Mouse (Mus musculus) lung, embryonic 16.5 days (tissue): ENCODE results near the gene Serpina3c. TPM values are rescaled to one million over a fixed set of nuclear protein-coding genes. Genes with fewer than 3 reads are reported as not detected.

Source experiments
- ATAC-seq: fragments of 200-750 bp; cut with Nextera tagmentation; 2 replicates; pipeline ENCODE4 v1.8.0; 2017; ENCODE audit warnings: low read depth, mild to moderate bottlenecking, moderate library complexity
- H3K27ac ChIP-seq: fragments of 300-500 bp; sonication (generic); 2 replicates; pipeline ENCODE4 v1.5.1; 2014; ENCODE audit warnings: mild to moderate bottlenecking, control low read depth, low read length
- H3K27me3 ChIP-seq: fragments of 300-500 bp; sonication (generic); 2 replicates; pipeline ENCODE4 v1.6.1; 2014; ENCODE audit warnings: low read depth, low read length, mixed read lengths; ENCODE audit not compliant: control insufficient read depth, insufficient read depth
- H3K36me3 ChIP-seq: fragments of 300-500 bp; sonication (generic); 2 replicates; pipeline ENCODE4 v1.6.1; 2014; ENCODE audit warnings: low read length; ENCODE audit not compliant: control insufficient read depth, insufficient read depth
- H3K4me1 ChIP-seq: fragments of 300-500 bp; sonication (generic); replicated peaks from 2 replicates; pipeline ENCODE4 v1.6.1; 2014; ENCODE audit warnings: low read length, mixed read lengths; ENCODE audit not compliant: control insufficient read depth, insufficient read depth
- H3K4me2 ChIP-seq: fragments of 300-500 bp; sonication (generic); 2 replicates; pipeline ENCODE4 v1.6.1; 2014; ENCODE audit warnings: low read depth, low read length, control low read depth
- H3K4me3 ChIP-seq: fragments of 300-500 bp; sonication (generic); 2 replicates; pipeline ENCODE4 v1.5.1; 2014; ENCODE audit warnings: mild to moderate bottlenecking, low read length, control low read depth
- H3K9ac ChIP-seq: fragments of 300-500 bp; sonication (generic); 2 replicates; pipeline ENCODE4 v1.6.1; 2014; ENCODE audit warnings: low read length, control low read depth
- H3K9me3 ChIP-seq: fragments of 300-500 bp; sonication (generic); 2 replicates; pipeline ENCODE4 v1.6.1; 2016; ENCODE audit warnings: low read length; ENCODE audit not compliant: control insufficient read depth
- WGBS: fragments of 180-500 bp; shearing (Covaris S2); extraction: QIAGEN DNeasy Blood & Tissue Kit; methylation state at CpG from one replicate; pipeline ENCODE4 v1.1.7; 2014; 5-methylcytosine and 5-hydroxymethylcytosine counted together
- polyA plus RNA-seq: library from polyadenylated mRNA; unstranded; fragments of >200 nt; fragmentation: Nextera tagmentation; extraction: Ambion mirVana; gene quantifications from 2 replicates; pipeline ENCODE4 v1.2.1, GENCODE M21; 2015

Gene Serpina3c
- 0.06 and 0.28 TPM in 2 replicates for polyA plus RNA-seq

DNA sequence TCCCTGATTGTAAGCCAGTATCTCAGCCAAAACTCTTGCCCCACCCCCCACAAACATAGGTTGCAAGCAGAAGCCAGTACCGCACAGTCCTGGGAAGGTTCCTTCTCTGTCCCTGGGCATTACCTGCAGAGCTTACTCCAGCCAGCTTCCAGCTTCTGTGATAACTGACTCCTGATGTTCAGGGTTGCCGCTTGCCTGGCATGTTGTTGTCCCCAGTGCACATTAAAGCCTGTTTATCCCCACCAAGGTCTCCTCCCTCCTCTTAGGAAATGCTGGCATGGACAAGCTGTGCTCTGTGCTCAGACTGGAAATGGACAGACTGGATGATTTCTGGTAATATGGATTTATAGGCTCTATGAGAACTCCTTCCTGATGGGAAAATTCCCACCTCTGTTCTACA, at the start of gene Serpina3c:
TSS of gene Serpina3c (minus strand) at position 215 of the 400 bp plus-strand sequence.
- no peak for ATAC-seq
- no peaks in the 10 kb centered on the region for H3K27me3 ChIP-seq
- 88% methylated on average over 2 of the region's 2 CpGs for WGBS
- H3K9me3 ChIP-seq, result no peaks in the 10 kb centered on the region
- no peak within 1 kb of the TSS for H3K4me2 ChIP-seq
- H3K4me1 ChIP-seq, result no peaks in the 10 kb centered on the region
- H3K27ac ChIP-seq, result no peak within 1 kb of the TSS
- no peaks in the 10 kb centered on the region for H3K36me3 ChIP-seq
- no peak within 1 kb of the TSS for H3K4me3 ChIP-seq
- no peak within 1 kb of the TSS for H3K9ac ChIP-seq

DNA sequence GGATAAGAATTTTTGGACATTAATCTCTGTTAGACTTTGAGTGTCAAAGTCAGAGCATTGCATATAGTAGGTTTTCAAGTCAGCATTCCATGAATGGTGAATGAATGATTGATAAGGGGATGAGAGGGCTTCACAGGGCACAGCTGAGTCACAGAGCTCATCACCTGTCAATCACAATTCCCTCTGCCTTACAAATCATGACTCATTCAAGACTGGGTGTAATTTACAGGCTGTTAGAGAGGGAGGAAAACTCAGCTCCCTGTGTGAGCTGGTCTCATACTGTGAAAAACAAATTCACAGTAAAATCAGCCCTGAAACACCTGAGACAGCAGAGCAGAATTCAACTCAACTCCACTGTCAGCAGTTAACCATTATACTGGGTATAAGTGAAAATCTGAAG, 37.2 kb upstream of the Serpina3c start:
- H3K4me2 ChIP-seq, result no peak overlapping the region
- no peak overlapping the region for H3K27ac ChIP-seq
- no peak overlapping the region for H3K4me3 ChIP-seq
- H3K27me3 ChIP-seq, result no peaks in the 10 kb centered on the region
- no peak for ATAC-seq
- H3K36me3 ChIP-seq, result no peaks in the 10 kb centered on the region
- H3K9ac ChIP-seq, result no peak overlapping the region
- H3K9me3 ChIP-seq, result no peaks in the 10 kb centered on the region
- no peaks in the 10 kb centered on the region; the same call in 1 of the 2 replicates for H3K4me1 ChIP-seq

DNA sequence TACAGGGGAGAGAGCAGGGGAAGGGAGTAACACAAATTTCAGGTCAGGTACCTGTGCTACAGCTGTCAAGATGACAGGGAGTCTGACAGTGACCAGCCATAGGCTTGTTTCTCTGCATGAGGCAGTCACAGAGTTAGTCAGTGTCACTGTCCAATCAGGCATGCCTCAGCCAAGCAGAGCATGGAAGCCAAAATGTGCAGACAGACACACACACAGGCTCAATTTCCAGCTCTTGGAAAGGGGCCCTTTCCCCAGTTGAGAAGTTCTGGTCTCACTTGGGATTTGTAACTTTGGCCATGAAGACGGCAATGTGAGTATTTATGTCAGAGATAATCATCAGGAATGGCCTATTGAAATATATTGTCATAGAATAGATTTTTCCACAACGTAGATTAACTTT, 35.6 kb upstream of the Serpina3c start:
- no peak for ATAC-seq

DNA sequence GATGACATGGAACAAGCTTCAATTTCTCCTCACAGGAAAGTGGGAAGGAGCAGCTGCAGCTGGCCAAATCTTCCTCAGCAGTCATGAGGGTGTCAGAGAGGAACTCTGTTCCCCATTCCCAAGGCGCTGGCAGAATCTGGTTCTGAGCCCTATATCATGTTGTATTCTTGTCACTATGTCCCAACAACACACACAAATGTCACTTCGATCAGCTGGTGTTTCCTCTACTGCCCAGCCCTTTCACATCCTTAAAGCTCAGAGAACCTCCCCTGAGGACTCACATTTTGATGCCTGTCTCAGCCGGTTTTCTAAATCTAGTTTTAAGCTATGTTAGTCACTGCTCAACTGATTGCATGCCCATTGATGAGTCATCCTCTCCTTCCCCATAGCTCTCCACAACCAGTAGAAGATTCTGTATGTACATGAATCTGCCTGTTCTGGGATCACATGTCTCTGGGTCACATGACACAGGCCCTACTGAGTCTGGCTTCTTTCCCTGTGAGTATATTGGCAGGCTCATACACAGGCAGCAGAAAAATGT, 32.4 kb upstream of the Serpina3c start:
- ATAC-seq, result peak; percentile 88

More for the DNA sequence above, 35.6 kb upstream of the Serpina3c start:
- no peaks in the 10 kb centered on the region for H3K36me3 ChIP-seq
- H3K4me1 ChIP-seq, result no peaks in the 10 kb centered on the region; the same call in 1 of the 2 replicates
- no peak overlapping the region for H3K4me3 ChIP-seq
- no peak overlapping the region for H3K27ac ChIP-seq
- no peaks in the 10 kb centered on the region for H3K9me3 ChIP-seq
- WGBS, result 65% methylated on average over 2 of the region's 2 CpGs
- H3K27me3 ChIP-seq, result no peaks in the 10 kb centered on the region
- no peak overlapping the region for H3K4me2 ChIP-seq
- H3K9ac ChIP-seq, result no peak overlapping the region

DNA sequence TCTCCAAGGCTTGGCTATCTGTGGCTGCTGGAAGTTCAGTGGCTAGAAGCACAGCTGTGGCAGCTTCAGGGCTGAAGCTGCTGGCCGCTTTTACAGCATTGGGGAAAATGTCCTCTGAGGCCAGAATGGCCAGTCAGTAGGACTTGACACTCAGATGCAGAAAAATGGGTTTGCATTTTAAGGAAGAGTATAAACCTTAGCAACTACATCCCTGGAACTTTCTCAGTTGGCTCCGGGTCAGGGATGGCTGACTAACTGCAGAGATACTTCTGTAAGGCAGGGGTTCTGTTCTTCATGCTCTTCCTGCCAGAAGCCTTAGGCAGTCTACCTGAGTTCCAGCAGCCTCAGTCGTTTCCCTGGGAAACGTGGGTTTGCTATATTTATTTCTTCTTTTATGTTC, 31.4 kb upstream of the Serpina3c start:
- H3K4me3 ChIP-seq, result no peak overlapping the region
- H3K9ac ChIP-seq, result no peak overlapping the region
- no peak overlapping the region for H3K27ac ChIP-seq
- no peaks in the 10 kb centered on the region for H3K36me3 ChIP-seq
- 61% methylated on average over 4 of the region's 4 CpGs for WGBS
- H3K4me1 ChIP-seq, result no peaks in the 10 kb centered on the region; the same call in 1 of the 2 replicates
- no peaks in the 10 kb centered on the region for H3K27me3 ChIP-seq
- ATAC-seq, result no peak
- no peaks in the 10 kb centered on the region for H3K9me3 ChIP-seq
- no peak overlapping the region for H3K4me2 ChIP-seq

More for the DNA sequence above, 32.4 kb upstream of the Serpina3c start:
- 57% methylated on average over 3 of the region's 3 CpGs for WGBS
- Histone ChIP-seq H3K4me1 (no peaks in the 10 kb centered on the region; the same call in 1 of the 2 replicates), H3K4me3 (no peak overlapping the region), H3K9me3 (no peaks in the 10 kb centered on the region), H3K9ac (no peak overlapping the region), H3K27ac (peak overlapping the region; percentile 25; the same call in 1 of the 2 replicates), H3K4me2 (no peak overlapping the region), H3K36me3 (no peaks in the 10 kb centered on the region), H3K27me3 (no peaks in the 10 kb centered on the region)

DNA sequence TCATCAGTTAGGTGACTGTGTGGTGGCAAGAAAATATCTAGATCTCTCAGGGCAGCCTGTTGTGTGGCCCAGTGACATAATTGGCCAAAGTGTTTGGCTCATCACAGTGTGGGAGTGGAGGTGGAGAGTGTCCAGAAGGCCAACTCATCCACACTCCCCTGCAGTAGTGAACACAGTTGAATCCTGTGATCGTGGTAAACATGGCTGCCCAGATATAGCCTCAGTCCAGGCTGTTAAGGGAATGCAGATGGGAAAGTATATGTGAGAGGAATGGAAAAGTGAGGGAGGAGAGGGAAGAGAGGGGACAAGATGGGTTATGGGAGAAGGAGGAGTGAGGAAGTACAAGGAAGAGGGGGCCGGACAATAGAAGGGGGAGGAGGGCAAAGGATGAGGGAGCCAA, 25.3 kb upstream of the Serpina3c start:
- H3K27me3 ChIP-seq, result no peaks in the 10 kb centered on the region
- ATAC-seq, result no peak
- no peaks in the 10 kb centered on the region for H3K9me3 ChIP-seq
- no peaks in the 10 kb centered on the region for H3K4me1 ChIP-seq
- no peak overlapping the region for H3K9ac ChIP-seq
- H3K36me3 ChIP-seq, result no peaks in the 10 kb centered on the region
- H3K4me2 ChIP-seq, result no peak overlapping the region
- no peak overlapping the region for H3K4me3 ChIP-seq
- WGBS, result 75% methylated on average over 2 of the region's 2 CpGs
- no peak overlapping the region for H3K27ac ChIP-seq

DNA sequence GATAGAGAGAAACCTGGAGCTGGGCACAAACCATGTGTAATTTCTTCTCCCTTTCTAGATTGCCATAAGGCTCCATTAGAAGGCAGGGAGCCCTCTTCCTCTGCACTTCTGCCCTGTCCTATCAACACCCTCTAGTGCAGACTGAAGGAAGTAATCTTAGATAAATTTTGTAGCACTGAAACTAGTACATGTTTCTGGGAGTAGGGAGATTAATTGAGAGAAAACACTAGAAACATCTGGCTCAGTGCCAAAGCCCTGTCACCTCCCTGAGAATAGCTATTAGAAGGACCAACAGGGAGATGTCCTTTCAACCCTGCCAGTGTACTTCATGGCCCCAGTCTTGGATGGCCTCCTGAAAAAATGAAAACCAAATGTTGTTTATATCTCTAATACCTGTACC, 24.9 kb upstream of the Serpina3c start:
- H3K36me3 ChIP-seq, result no peaks in the 10 kb centered on the region
- H3K27me3 ChIP-seq, result no peaks in the 10 kb centered on the region
- no peak overlapping the region for H3K9ac ChIP-seq
- ATAC-seq, result no peak
- no peak overlapping the region for H3K27ac ChIP-seq
- H3K4me2 ChIP-seq, result no peak overlapping the region
- H3K4me3 ChIP-seq, result no peak overlapping the region
- no peaks in the 10 kb centered on the region for H3K4me1 ChIP-seq
- no peaks in the 10 kb centered on the region for H3K9me3 ChIP-seq

DNA sequence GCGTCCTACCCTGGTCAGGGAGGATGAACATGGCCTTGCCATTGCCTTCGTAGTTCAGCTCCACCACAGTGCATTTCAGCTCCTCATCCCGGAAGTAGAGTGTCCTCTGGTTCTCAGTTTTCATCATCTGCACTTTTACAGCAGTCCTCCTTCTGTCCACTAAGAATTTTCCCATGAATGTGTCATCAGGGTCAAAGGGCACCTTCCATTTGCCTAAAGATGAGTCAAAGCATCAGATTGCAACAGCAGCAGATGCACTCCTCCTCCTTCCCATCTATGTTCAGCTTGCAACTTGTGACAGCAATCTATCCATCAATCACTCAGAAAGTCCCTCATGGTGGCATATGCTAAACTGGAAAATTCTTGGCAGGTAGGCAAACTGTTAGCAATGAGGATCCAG, 22.0 kb upstream of the Serpina3c start:
- H3K4me1 ChIP-seq, result no peaks in the 10 kb centered on the region
- no peaks in the 10 kb centered on the region for H3K9me3 ChIP-seq
- WGBS, result 69% methylated on average over 3 of the region's 3 CpGs
- no peak overlapping the region for H3K4me3 ChIP-seq
- H3K9ac ChIP-seq, result no peak overlapping the region
- ATAC-seq, result no peak
- H3K27me3 ChIP-seq, result no peaks in the 10 kb centered on the region
- H3K36me3 ChIP-seq, result no peaks in the 10 kb centered on the region
- no peak overlapping the region for H3K27ac ChIP-seq
- H3K4me2 ChIP-seq, result no peak overlapping the region

DNA sequence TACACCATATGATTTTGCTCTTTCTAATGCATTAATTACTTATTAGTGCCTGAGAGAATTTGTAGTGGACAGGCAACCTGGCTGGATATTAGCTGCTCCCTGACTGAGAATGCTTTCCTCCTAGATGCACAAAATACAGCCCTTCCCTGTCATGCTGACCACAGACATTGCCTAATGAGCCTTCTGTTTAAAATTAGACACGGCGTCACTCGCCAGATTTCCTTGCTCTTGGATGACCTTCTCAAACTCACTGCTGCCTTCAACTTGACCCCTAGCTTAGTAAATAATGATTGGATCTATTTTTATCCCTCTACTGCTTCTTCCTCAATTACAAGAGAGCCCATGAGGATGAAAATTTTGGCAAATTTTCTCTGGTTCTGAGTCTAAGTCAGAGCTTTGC, 21.1 kb upstream of the Serpina3c start:
- Histone ChIP-seq H3K27me3 (no peaks in the 10 kb centered on the region), H3K9me3 (no peaks in the 10 kb centered on the region), H3K27ac (no peak overlapping the region), H3K9ac (no peak overlapping the region), H3K36me3 (no peaks in the 10 kb centered on the region), H3K4me3 (no peak overlapping the region), H3K4me1 (no peaks in the 10 kb centered on the region), H3K4me2 (no peak overlapping the region)
- 0 out of 2 replicates have a peak, but pooled peaks have one; percentile 41 for ATAC-seq
- 38% methylated on average over 3 of the region's 3 CpGs for WGBS
